Mouse (Mus musculus) induced T-regulatory cell, adult 2 months (primary cell): ENCODE results near the gene Ulk4.
"Not testable (repeated sequence)": the region's sequence is repeated elsewhere in the genome, so short reads cannot be mapped to it uniquely, and the experiment has no call there.

Source experiments
- DNase-seq: peaks from one replicate; pipeline ENCODE4 v3.0.0-alpha.2; 2012; ENCODE audit warnings: low read depth

Gene Ulk4

GRCm38 (mm10) chr9:121250854-121251253, 26.1 kb downstream of the Ulk4 start:
- DNase-seq = no peak

- DNase-seq = no peak
Observed at GRCm38 (mm10) chr9:121249805-121250204, 27.2 kb downstream of the Ulk4 start.

- peak; percentile 91 for DNase-seq
Observed at GRCm38 (mm10) chr9:121247956-121248775, 28.8 kb downstream of the Ulk4 start.

- DNase-seq = no peak
Observed at GRCm38 (mm10) chr9:121247047-121247446, 29.9 kb downstream of the Ulk4 start.

GRCm38 (mm10) chr9:121242331-121242730, 34.7 kb downstream of the Ulk4 start:
- DNase-seq = no peak

- DNase-seq = peak; percentile 39
Observed at GRCm38 (mm10) chr9:121241806-121242205, 35.2 kb downstream of the Ulk4 start.

GRCm38 (mm10) chr9:121241366-121241765, 35.6 kb downstream of the Ulk4 start:
- no peak for DNase-seq

- peak; percentile 75 for DNase-seq
Observed at GRCm38 (mm10) chr9:121240242-121240641, 36.8 kb downstream of the Ulk4 start.

GRCm38 (mm10) chr9:121239571-121239970, 37.4 kb downstream of the Ulk4 start:
- no peak for DNase-seq

GRCm38 (mm10) chr9:121218636-121219035, 58.4 kb downstream of the Ulk4 start:
- no peak for DNase-seq

GRCm38 (mm10) chr9:121218230-121218629, 58.8 kb downstream of the Ulk4 start:
- DNase-seq = no peak

GRCm38 (mm10) chr9:121217742-121218141, 59.3 kb downstream of the Ulk4 start:
- no peak for DNase-seq

GRCm38 (mm10) chr9:121216536-121217320, 60.3 kb downstream of the Ulk4 start:
- no peak for DNase-seq

GRCm38 (mm10) chr9:121215349-121216000, 61.5 kb downstream of the Ulk4 start:
- peak; percentile 70 for DNase-seq

- peak; percentile 32 for DNase-seq
Observed at GRCm38 (mm10) chr9:121212322-121212721, 64.7 kb downstream of the Ulk4 start.

GRCm38 (mm10) chr9:121205046-121205445, 72.0 kb downstream of the Ulk4 start:
- no peak for DNase-seq

- no peak for DNase-seq
Observed at GRCm38 (mm10) chr9:121204149-121204800, 72.7 kb downstream of the Ulk4 start.

- DNase-seq = no peak
Observed at GRCm38 (mm10) chr9:121203686-121204085, 73.3 kb downstream of the Ulk4 start.

- DNase-seq = not testable (repeated sequence)
Observed at GRCm38 (mm10) chr9:121199146-121199685, 77.8 kb downstream of the Ulk4 start.

GRCm38 (mm10) chr9:121196473-121196872, 80.5 kb downstream of the Ulk4 start:
- DNase-seq = no peak

GRCm38 (mm10) chr9:121195106-121195505, 81.9 kb downstream of the Ulk4 start:
- DNase-seq = no peak
